Mouse (Mus musculus) midbrain, embryonic 10.5 days (tissue): ENCODE data around the gene Zfp853. TPM values are rescaled to one million over a fixed set of nuclear protein-coding genes. Genes with fewer than 3 reads are reported as not detected.

Experiments
- DNase-seq: peaks from one replicate; pipeline ENCODE4 v3.0.0-alpha.2; 2017; ENCODE audit warnings: low spot score
- H3K27ac ChIP-seq: fragments of 300-500 bp; sonication (generic); replicated peaks from 2 replicates; pipeline ENCODE4 v1.5.1; 2016; ENCODE audit warnings: mild to moderate bottlenecking
- H3K27me3 ChIP-seq: fragments of 300-500 bp; sonication (generic); 2 replicates; pipeline ENCODE4 v1.6.1; 2016; ENCODE audit warnings: low read depth, mild to moderate bottlenecking; ENCODE audit not compliant: poor library complexity, severe bottlenecking
- H3K36me3 ChIP-seq: fragments of 300-500 bp; sonication (generic); 2 replicates; pipeline ENCODE4 v1.6.1; 2016; ENCODE audit warnings: mild to moderate bottlenecking, moderate library complexity
- H3K4me1 ChIP-seq: fragments of 300-500 bp; sonication (generic); 2 replicates; pipeline ENCODE4 v1.6.1; 2016
- H3K4me3 ChIP-seq: fragments of 300-500 bp; sonication (generic); 2 replicates; pipeline ENCODE4 v1.5.1; 2016; ENCODE audit warnings: mild to moderate bottlenecking, moderate library complexity
- H3K9me3 ChIP-seq: fragments of 300-500 bp; sonication (generic); replicated peaks from 2 replicates; pipeline ENCODE4 v1.6.1; 2016; ENCODE audit warnings: mild to moderate bottlenecking
- WGBS: fragments of 180-500 bp; shearing (Covaris S2); methylation state at CpG from one replicate; pipeline ENCODE4 v1.1.7; 2016; 5-methylcytosine and 5-hydroxymethylcytosine counted together
- polyA plus RNA-seq: library from polyadenylated mRNA; unstranded; fragments of >200 nt; fragmentation: Nextera tagmentation; extraction: Ambion mirVana; gene quantifications from 2 replicates; pipeline ENCODE4 v1.2.1, GENCODE M21; 2016

Zfp853 gene
- polyA plus RNA-seq, 1 experiment from 2014 or later, result not detected

- peak; percentile 45 for DNase-seq
- peak overlapping the region; percentile 53 for H3K4me3 ChIP-seq
- H3K27me3 ChIP-seq, result peaks cover 83% of the 10 kb centered on the region
- WGBS, result under 1% methylated on average over 48 of the region's 48 CpGs
- H3K27ac ChIP-seq, result no peak overlapping the region; the same call in 1 of the 2 replicates
- peaks cover 18% of the 10 kb centered on the region for H3K4me1 ChIP-seq
- no peaks in the 10 kb centered on the region for H3K36me3 ChIP-seq
- no peaks in the 10 kb centered on the region for H3K9me3 ChIP-seq
These were observed 5.6 kb downstream of the Zfp853 start for GRCm38 (mm10) chr5:143287774-143288328.

- WGBS, result 43% methylated on average over 6 of the region's 6 CpGs
- Histone ChIP-seq H3K27ac (no peak overlapping the region), H3K4me3 (no peak overlapping the region), H3K36me3 (no peaks in the 10 kb centered on the region), H3K27me3 (peaks cover 52% of the 10 kb centered on the region), H3K9me3 (no peaks in the 10 kb centered on the region), H3K4me1 (peaks cover 15% of the 10 kb centered on the region)
- no peak for DNase-seq
These were observed 8.7 kb downstream of the Zfp853 start for GRCm38 (mm10) chr5:143284762-143285161.

DNA sequence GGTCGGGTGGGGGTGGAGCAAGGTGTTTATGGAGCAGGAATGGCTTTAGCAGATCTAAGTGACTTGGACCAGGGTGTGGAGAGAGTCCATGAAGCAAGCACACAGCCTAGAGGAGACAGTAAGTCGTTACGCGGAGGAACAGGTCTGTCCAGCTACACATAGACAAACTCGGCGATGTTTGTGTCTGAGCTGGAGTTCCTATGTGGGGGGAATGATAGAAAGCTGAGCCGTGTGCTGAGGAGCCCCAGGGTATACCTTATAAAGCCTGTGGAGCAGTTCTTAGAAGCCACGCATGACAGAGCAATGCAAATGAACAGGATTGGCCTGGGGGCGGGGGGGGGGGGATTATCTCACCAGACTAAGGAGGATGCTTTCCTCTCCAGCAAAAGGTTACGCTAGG is 14.2 kb downstream of the Zfp853 start:
- H3K36me3 ChIP-seq, result no peaks in the 10 kb centered on the region
- WGBS, result 39% methylated on average over 10 of the region's 10 CpGs
- no peak overlapping the region for H3K4me3 ChIP-seq
- DNase-seq, result no peak
- peaks cover 7% of the 10 kb centered on the region; the same call in 1 of the 2 replicates for H3K4me1 ChIP-seq
- H3K27ac ChIP-seq, result no peak overlapping the region
- peaks cover 20% of the 10 kb centered on the region for H3K27me3 ChIP-seq
- no peaks in the 10 kb centered on the region for H3K9me3 ChIP-seq

- no peak overlapping the region for H3K27ac ChIP-seq
- no peak overlapping the region for H3K4me3 ChIP-seq
- 61% methylated on average over 5 of the region's 5 CpGs for WGBS
- peaks cover 17% of the 10 kb centered on the region for H3K27me3 ChIP-seq
- no peaks in the 10 kb centered on the region for H3K9me3 ChIP-seq
- H3K36me3 ChIP-seq, result no peaks in the 10 kb centered on the region
- peaks cover 12% of the 10 kb centered on the region for H3K4me1 ChIP-seq
- DNase-seq, result no peak
These were observed 17.7 kb downstream of the Zfp853 start for GRCm38 (mm10) chr5:143275761-143276160.

DNA sequence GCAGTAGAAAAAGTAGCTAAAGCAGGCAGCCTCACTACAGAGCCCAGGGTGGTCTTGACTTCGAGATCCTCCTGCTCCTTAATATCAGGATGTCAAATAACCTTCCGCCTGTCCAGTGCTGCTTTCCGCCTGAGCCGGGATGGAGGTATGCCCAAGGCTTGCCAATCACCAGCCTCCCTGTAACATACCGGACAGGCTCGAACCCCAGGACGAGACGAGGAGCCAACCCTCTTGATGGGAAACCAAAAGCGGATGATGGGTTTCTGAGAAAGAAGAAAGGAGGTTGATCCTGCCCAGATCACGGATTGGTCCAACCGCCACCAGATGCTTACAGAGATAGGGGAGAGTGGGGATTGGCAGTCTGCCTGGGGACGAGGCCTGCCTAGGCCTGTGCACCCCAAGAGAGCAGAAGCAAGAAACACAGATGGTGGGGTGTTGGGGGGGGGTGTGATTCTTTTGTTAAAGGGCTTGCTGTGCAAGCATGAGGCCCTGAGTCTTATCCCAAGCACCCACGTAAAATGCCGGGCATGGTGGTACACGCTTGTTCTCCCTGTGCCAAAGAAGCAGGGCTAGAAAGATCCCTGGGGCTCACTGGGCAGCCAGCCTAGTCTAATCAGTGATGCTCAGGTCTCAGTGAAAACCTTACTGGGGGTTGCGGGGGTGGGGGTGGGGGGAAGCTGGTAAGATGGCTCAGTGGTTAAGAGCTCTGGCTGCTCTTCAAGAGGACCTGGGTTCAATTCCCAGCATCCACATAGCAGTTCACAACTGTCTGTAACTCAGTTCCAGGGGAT is 20.7 kb downstream of the Zfp853 start:
- H3K27ac ChIP-seq, result no peak overlapping the region
- peaks cover 29% of the 10 kb centered on the region for H3K4me1 ChIP-seq
- 89% methylated on average over 16 of the region's 16 CpGs for WGBS
- no peaks in the 10 kb centered on the region for H3K9me3 ChIP-seq
- DNase-seq, result no peak
- peaks cover 12% of the 10 kb centered on the region for H3K27me3 ChIP-seq
- H3K36me3 ChIP-seq, result no peaks in the 10 kb centered on the region
- no peak overlapping the region for H3K4me3 ChIP-seq

DNA sequence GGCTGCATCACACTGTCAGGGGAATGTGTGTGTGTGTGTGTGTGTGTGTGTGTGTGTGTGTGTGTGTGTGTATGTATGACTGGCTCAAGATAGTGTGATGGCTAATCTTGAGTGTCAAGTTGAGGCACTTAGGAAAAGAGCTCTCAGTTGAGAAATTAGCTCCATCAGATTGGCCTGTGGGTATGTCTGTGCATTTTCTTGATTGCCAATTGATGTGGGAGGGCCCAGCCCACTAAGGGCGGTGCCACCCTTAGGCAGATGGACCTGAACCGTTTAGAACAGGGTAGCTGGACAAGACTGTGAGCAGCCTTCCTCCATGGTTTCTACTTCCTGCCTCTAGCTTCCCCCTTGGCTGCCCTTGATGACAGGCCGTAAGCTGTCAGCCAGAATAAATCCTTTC is 21.3 kb downstream of the Zfp853 start:
- 82% methylated on average over 3 of the region's 3 CpGs for WGBS
- Histone ChIP-seq H3K36me3 (no peaks in the 10 kb centered on the region), H3K27me3 (peaks cover 12% of the 10 kb centered on the region), H3K4me3 (no peak overlapping the region), H3K4me1 (peaks cover 29% of the 10 kb centered on the region), H3K27ac (no peak overlapping the region), H3K9me3 (no peaks in the 10 kb centered on the region)
- DNase-seq, result no peak

DNA sequence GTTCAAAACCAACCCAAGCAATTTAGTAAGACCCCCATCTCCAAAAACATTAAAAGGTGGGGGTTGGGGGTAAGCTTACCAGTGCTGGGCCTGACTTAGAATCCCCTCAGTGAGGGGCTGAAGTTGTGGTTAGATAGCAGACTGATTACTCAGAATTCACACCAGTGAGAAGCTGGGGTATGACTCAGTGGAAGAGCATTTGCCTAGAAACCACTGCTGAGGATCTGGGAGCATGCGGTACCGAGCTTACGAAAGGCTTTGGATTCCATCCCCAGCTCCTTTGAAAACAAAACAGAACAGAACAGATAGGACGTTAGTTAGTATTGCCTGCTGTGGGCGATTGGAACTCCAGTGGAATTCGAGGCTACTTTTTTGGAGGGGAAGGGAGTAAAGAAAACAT is 21.8 kb downstream of the Zfp853 start:
- WGBS, result 90% methylated on average over 6 of the region's 6 CpGs
- Histone ChIP-seq H3K36me3 (no peaks in the 10 kb centered on the region), H3K27me3 (peaks cover 12% of the 10 kb centered on the region), H3K27ac (no peak overlapping the region), H3K9me3 (no peaks in the 10 kb centered on the region), H3K4me3 (no peak overlapping the region), H3K4me1 (peaks cover 29% of the 10 kb centered on the region)
- no peak for DNase-seq

DNA sequence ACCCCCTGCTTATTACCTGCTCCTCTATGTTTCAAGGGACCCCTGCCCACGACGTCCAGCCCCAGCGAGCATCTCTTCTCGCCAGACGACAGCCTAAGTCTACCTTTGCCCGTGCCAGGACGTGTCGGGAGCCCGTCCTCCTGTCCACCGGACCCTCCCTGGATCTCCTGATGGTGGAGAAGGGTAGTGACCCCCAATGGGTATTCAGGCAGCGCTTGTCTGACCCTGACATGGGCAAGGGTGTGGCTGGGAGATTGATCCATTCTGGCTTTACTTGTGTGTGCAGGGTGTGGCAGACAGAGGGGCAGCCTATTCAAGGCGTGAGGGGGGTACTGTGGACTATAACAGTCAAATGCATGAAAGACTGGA is 23.3 kb downstream of the Zfp853 start:
- Histone ChIP-seq H3K27ac (peak overlapping the region; percentile 97), H3K9me3 (no peaks in the 10 kb centered on the region), H3K27me3 (no peaks in the 10 kb centered on the region), H3K4me3 (peak overlapping the region; percentile 90), H3K36me3 (no peaks in the 10 kb centered on the region), H3K4me1 (peaks cover 29% of the 10 kb centered on the region)
- DNase-seq, result no peak
- 5% methylated on average over 12 of the region's 12 CpGs for WGBS

DNA sequence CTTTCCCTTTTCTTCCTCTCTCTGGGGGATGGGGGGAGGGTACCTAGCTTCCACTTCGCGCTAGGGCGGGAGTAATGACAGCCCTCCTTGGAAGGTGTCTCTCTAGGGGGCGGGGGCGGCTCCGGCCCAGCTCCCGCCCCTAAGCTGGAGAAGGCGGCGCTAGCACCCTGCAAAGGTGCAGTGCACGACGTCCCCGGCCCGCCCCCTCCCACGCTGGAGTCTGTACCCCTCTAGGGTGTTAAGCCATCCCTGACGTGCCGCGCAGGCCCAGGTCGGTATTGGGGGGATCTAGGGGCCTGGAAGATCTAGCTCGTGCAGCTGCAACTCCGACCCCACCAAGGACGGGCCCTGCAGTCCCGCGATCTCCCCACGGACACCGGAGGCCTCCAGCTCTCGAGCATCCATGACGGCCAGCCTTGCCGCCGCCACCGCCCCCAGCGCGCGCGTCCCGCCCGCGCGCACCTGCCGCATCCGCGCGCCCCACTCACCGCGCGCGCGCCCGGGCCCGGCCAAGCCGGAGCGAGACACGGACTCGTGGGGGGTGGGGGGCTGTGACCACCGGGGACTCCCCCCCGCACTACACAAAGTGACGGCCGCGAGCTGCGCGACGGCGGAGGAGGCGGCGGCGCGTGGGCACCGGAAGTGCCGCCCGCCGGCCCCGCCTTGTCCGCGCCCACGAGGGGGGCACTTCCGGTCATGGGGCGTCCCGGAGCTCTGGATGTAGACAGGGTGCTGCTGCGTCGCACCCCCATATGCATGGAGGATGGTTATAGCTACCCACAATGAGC is 23.9 kb downstream of the Zfp853 start, which contains the start of gene Zfp316:
Zfp316 (minus strand) TSS at position 660 of the 788 bp plus-strand sequence.
- no peaks in the 10 kb centered on the region for H3K9me3 ChIP-seq
- H3K27ac ChIP-seq, result peak within 1 kb of the TSS; percentile 97
- H3K4me1 ChIP-seq, result peaks cover 29% of the 10 kb centered on the region
- DNase-seq, result peak; percentile 71
- H3K27me3 ChIP-seq, result no peaks in the 10 kb centered on the region
- under 1% methylated on average over 70 of the region's 79 CpGs for WGBS
- H3K36me3 ChIP-seq, result peaks cover 5% of the 10 kb centered on the region
- peak within 1 kb of the TSS; percentile 90 for H3K4me3 ChIP-seq

- Histone ChIP-seq H3K4me3 (peak overlapping the region; percentile 90), H3K27me3 (no peaks in the 10 kb centered on the region), H3K9me3 (no peaks in the 10 kb centered on the region), H3K4me1 (peaks cover 29% of the 10 kb centered on the region), H3K36me3 (peaks cover 11% of the 10 kb centered on the region), H3K27ac (peak overlapping the region; percentile 97)
- 27% methylated on average over 8 of the region's 8 CpGs for WGBS
- DNase-seq, result no peak
These were observed 24.4 kb downstream of the Zfp853 start for GRCm38 (mm10) chr5:143268985-143269362.

GRCm38 (mm10) chr5:143266794-143267193 is 26.6 kb downstream of the Zfp853 start:
- Histone ChIP-seq H3K27ac (no peak overlapping the region), H3K4me3 (no peak overlapping the region), H3K4me1 (peaks cover 29% of the 10 kb centered on the region), H3K9me3 (no peaks in the 10 kb centered on the region), H3K27me3 (no peaks in the 10 kb centered on the region), H3K36me3 (peaks cover 33% of the 10 kb centered on the region)
- DNase-seq, result no peak
- whole genome bisulfite sequencing, result 80% methylated on average over 6 of the region's 6 CpGs

- Histone ChIP-seq H3K4me3 (no peak overlapping the region), H3K9me3 (no peaks in the 10 kb centered on the region), H3K36me3 (peaks cover 47% of the 10 kb centered on the region), H3K4me1 (peaks cover 20% of the 10 kb centered on the region), H3K27ac (no peak overlapping the region), H3K27me3 (no peaks in the 10 kb centered on the region)
- 62% methylated on average over 1 of the region's 1 CpGs for WGBS
- DNase-seq, result no peak
These were observed 28.0 kb downstream of the Zfp853 start for GRCm38 (mm10) chr5:143265409-143265808.

DNA sequence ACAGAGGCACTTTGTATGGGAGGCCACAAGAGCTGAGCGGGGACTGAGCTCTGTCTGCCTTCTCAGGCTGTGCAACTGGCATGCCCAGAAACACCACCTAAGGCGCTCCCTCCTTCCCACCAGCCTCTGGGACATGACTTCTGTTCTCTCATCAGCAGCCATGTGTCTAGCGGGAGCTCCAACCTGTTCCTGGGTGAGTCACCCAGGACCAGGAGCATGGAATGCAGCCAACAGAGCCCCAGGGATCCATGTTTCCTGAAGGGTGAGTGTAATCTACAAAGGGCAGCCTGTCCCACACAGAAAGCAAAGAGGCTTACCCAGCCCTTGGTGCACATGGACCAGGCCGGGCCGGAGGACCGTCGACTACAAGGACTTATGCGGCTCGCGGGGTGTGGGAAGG is 28.7 kb downstream of the Zfp853 start:
- Histone ChIP-seq H3K27ac (no peak overlapping the region), H3K27me3 (no peaks in the 10 kb centered on the region), H3K36me3 (peaks cover 54% of the 10 kb centered on the region), H3K4me3 (no peak overlapping the region), H3K4me1 (peaks cover 15% of the 10 kb centered on the region), H3K9me3 (no peaks in the 10 kb centered on the region)
- no peak for DNase-seq
- 94% methylated on average over 10 of the region's 10 CpGs for WGBS
